Mouse (Mus musculus): ENCODE measurements around the gene Lgalsl.

DNA sequence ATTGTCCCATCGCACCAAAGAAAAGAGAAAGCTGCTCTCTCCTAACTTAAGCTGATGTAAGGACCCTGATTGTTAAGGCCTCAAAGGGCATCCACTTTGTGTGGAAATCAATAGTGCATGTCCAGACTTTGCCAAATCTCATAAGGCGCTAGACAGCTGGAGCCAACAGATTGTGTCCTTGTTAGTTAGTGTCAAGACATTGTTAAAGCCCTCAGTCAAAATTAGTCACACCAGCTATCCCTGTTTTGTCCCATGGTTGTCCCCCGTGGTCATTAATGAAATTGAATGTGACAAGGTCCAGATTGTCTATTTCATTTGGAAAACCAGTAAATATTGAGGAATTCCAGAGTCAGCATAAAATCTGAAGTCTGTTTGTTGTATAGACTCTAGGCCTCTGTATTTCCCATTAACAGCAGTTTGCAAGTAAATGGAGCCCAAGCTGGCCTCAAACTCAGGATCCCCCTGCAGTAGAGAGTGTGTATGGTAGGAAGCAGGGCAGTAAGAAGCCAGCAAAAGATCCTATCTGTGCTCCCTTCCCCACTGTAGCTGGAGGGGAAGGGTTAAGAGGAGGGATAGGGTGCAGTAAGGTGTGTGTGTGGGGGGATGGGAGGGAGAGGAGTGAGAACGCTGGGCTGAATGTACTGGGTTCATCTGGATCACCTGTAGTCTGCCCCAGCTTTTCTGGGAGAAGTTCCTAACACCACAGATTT, 23.3 kb upstream of the Lgalsl start:
- no peak for TF ChIP-seq GATA1 (IDR thresholded peaks at IDR 0.05; ENCODE audit: borderline replicate concordance, low read length)
- no peak for TF ChIP-seq FLI1 (IDR thresholded peaks at IDR 0.05; ENCODE audit: low read length)
